Mouse (Mus musculus) midbrain, embryonic 16.5 days (tissue): ENCODE measurements around the gene Msh2. TPM values are rescaled to one million over a fixed set of nuclear protein-coding genes. Genes with fewer than 3 reads are reported as not detected.
"Not testable (repeated sequence)": the region's sequence is repeated elsewhere in the genome, so short reads cannot be mapped to it uniquely, and the experiment has no call there.

Experiments used
- ATAC-seq: fragments of 200-750 bp; cut with Nextera tagmentation; 2 replicates; pipeline ENCODE4 v1.8.0; 2017; ENCODE audit warnings: moderate TSS enrichment
- H3K27ac ChIP-seq: fragments of 300-500 bp; sonication (generic); 2 replicates; pipeline ENCODE4 v1.5.1; 2014; ENCODE audit warnings: mild to moderate bottlenecking, low read length, mixed read lengths
- H3K27me3 ChIP-seq: fragments of 300-500 bp; sonication (generic); 2 replicates; pipeline ENCODE4 v1.6.1; 2014; ENCODE audit warnings: low read depth, low read length, mixed read lengths; ENCODE audit not compliant: control insufficient read depth, insufficient read depth
- H3K36me3 ChIP-seq: fragments of 300-500 bp; sonication (generic); 2 replicates; pipeline ENCODE4 v1.6.1; 2014; ENCODE audit warnings: mild to moderate bottlenecking, low read length, moderate library complexity, mixed read lengths; ENCODE audit not compliant: control insufficient read depth, insufficient read depth
- H3K4me1 ChIP-seq: fragments of 300-500 bp; sonication (generic); 2 replicates; pipeline ENCODE4 v1.6.1; 2014; ENCODE audit warnings: mild to moderate bottlenecking, low read length, mixed read lengths; ENCODE audit not compliant: control insufficient read depth, insufficient read depth
- H3K4me2 ChIP-seq: fragments of 300-500 bp; sonication (generic); 2 replicates; pipeline ENCODE4 v1.6.1; 2014; ENCODE audit warnings: mild to moderate bottlenecking, low read length, mixed read lengths
- H3K4me3 ChIP-seq: fragments of 300-500 bp; sonication (generic); 2 replicates; pipeline ENCODE4 v1.5.1; 2014; ENCODE audit warnings: low read depth, mild to moderate bottlenecking, low read length, moderate library complexity, mixed read lengths
- H3K9ac ChIP-seq: fragments of 300-500 bp; sonication (generic); 2 replicates; pipeline ENCODE4 v1.6.1; 2014; ENCODE audit warnings: low read depth, low read length, mixed read lengths
- H3K9me3 ChIP-seq: fragments of 300-500 bp; sonication (generic); replicated peaks from 2 replicates; pipeline ENCODE4 v1.6.1; 2014; ENCODE audit warnings: mild to moderate bottlenecking, low read length, mixed read lengths; ENCODE audit not compliant: control insufficient read depth, poor library complexity, severe bottlenecking
- WGBS: fragments of 180-500 bp; shearing (Covaris S2); extraction: QIAGEN DNeasy Blood & Tissue Kit; methylation state at CpG from one replicate; pipeline ENCODE4 v1.1.7; 2014; 5-methylcytosine and 5-hydroxymethylcytosine counted together
- polyA plus RNA-seq: library from polyadenylated mRNA; unstranded; fragments of >200 nt; fragmentation: Nextera tagmentation; extraction: Ambion mirVana; gene quantifications from 2 replicates; pipeline ENCODE4 v1.2.1, GENCODE M21; 2015

Msh2 gene
- polyA plus RNA-seq, 1 experiment from 2014 or later: 64.5 TPM

DNA sequence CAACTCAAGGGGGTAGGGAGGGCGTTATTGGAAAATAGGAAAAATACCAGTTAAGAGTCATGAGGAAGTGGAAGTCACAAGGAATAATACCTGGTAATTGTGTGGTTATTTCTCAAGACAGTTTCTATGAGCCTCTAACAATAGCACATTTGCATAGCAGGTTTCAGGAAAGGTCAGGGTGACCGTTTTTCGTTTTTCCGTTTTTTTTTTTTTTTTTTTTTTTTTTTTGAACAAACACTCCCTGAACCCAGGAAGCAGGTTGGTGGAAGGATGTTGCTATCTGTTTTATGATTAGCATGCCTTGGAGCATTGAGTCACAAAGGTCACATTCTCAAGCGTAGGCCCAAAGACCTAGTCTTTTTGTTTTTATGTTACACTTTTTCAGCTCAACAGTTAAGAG lies 16.5 kb upstream of the Msh2 start:
- ATAC-seq, H3K9ac ChIP-seq, H3K9me3 ChIP-seq, H3K4me3 ChIP-seq, H3K36me3 ChIP-seq, H3K27me3 ChIP-seq, H3K27ac ChIP-seq, H3K4me1 ChIP-seq, H3K4me2 ChIP-seq: not testable (repeated sequence)
- WGBS: 87% methylated on average over 5 of the region's 5 CpGs

GRCm38 (mm10) chr17:87661958-87662573 lies 10.1 kb upstream of the Msh2 start:
- ATAC-seq: not testable (repeated sequence)

GRCm38 (mm10) chr17:87664238-87664637 lies 7.9 kb upstream of the Msh2 start:
- Histone ChIP-seq H3K4me3 (no peak overlapping the region), H3K27me3 (no peaks in the 10 kb centered on the region), H3K27ac (no peak overlapping the region), H3K9ac (no peak overlapping the region), H3K4me1 (no peaks in the 10 kb centered on the region), H3K4me2 (no peak overlapping the region), H3K36me3 (no peaks in the 10 kb centered on the region), H3K9me3 (no peaks in the 10 kb centered on the region)
- no peak for ATAC-seq

More at GRCm38 (mm10) chr17:87661958-87662573, 10.1 kb upstream of the Msh2 start:
- H3K4me3 ChIP-seq, H3K9ac ChIP-seq, H3K9me3 ChIP-seq, H3K4me1 ChIP-seq, H3K27me3 ChIP-seq, H3K27ac ChIP-seq, H3K36me3 ChIP-seq, H3K4me2 ChIP-seq: not testable (repeated sequence)
- 88% methylated on average over 9 of the region's 9 CpGs for WGBS

- H3K4me1 ChIP-seq: no peaks in the 10 kb centered on the region
- H3K36me3 ChIP-seq: no peaks in the 10 kb centered on the region
- no peaks in the 10 kb centered on the region for H3K27me3 ChIP-seq
- no peak overlapping the region for H3K9ac ChIP-seq
- 84% methylated on average over 10 of the region's 10 CpGs for WGBS
- no peak overlapping the region for H3K4me2 ChIP-seq
- no peak for ATAC-seq
- H3K27ac ChIP-seq: no peak overlapping the region
- no peak overlapping the region for H3K4me3 ChIP-seq
- H3K9me3 ChIP-seq: no peaks in the 10 kb centered on the region
Measured at GRCm38 (mm10) chr17:87665066-87665822, 6.9 kb upstream of the Msh2 start.

DNA sequence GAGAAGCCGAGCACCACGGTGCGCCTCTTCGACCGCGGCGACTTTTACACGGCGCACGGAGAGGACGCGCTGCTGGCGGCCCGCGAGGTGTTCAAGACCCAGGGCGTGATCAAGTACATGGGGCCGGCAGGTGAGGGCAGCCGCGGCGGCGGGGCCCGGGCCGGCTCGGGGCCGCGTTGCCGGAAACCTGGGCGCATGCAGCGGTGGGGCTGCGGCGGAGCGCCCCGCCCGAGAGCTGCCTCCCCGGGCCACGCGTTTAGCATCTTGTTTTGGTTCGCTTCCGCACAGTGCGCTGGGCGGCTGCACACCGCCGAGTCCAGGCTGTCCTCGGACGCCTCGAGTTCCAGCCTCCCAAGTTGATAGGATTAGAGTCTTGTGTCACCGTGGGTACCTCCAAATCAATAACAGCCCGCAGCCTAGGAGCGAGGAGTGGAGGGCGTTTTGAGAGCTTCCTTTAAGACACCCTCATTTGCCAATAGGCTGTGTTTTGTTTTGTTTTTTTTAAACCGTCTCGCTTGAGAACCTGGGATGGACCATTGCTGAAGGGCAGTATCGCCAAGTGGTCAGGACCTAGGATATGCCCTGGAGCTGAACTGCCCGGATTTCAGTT lies 652 bp downstream of the Msh2 start:
- H3K4me1 ChIP-seq: peaks cover 27% of the 10 kb centered on the region
- peak; percentile 72 for ATAC-seq
- peak overlapping the region; percentile 79 for H3K27ac ChIP-seq
- peak overlapping the region; percentile 81 for H3K4me2 ChIP-seq
- H3K9me3 ChIP-seq: no peaks in the 10 kb centered on the region
- under 1% methylated on average over 45 of the region's 54 CpGs for WGBS
- H3K4me3 ChIP-seq: peak overlapping the region; percentile 90
- H3K36me3 ChIP-seq: no peaks in the 10 kb centered on the region
- no peaks in the 10 kb centered on the region for H3K27me3 ChIP-seq
- H3K9ac ChIP-seq: peak overlapping the region; percentile 90

GRCm38 (mm10) chr17:87676916-87677474 lies 4.9 kb downstream of the Msh2 start:
- H3K27ac ChIP-seq, H3K4me3 ChIP-seq, H3K9me3 ChIP-seq, H3K9ac ChIP-seq, H3K4me2 ChIP-seq, ATAC-seq, H3K36me3 ChIP-seq, H3K27me3 ChIP-seq: not testable (repeated sequence)
- WGBS: 83% methylated on average over 1 of the region's 1 CpGs
- peaks cover 27% of the 10 kb centered on the region for H3K4me1 ChIP-seq

- Histone ChIP-seq H3K9ac (no peak overlapping the region), H3K4me2 (no peak overlapping the region), H3K4me1 (peaks cover 27% of the 10 kb centered on the region), H3K4me3 (no peak overlapping the region), H3K9me3 (no peaks in the 10 kb centered on the region), H3K36me3 (peaks cover 4% of the 10 kb centered on the region; the same call in 1 of the 2 replicates), H3K27me3 (no peaks in the 10 kb centered on the region), H3K27ac (no peak overlapping the region)
- ATAC-seq: no peak
- WGBS: 95% methylated on average over 8 of the region's 8 CpGs
Measured at GRCm38 (mm10) chr17:87677656-87678055, 5.5 kb downstream of the Msh2 start.

- Histone ChIP-seq H3K27ac (no peak overlapping the region), H3K4me3 (no peak overlapping the region), H3K9ac (no peak overlapping the region), H3K4me1 (no peaks in the 10 kb centered on the region), H3K36me3 (peaks cover 18% of the 10 kb centered on the region), H3K9me3 (no peaks in the 10 kb centered on the region), H3K4me2 (no peak overlapping the region), H3K27me3 (no peaks in the 10 kb centered on the region)
- ATAC-seq: no peak
- WGBS: 95% methylated on average over 8 of the region's 8 CpGs
Measured at GRCm38 (mm10) chr17:87689217-87689616, 17.1 kb downstream of the Msh2 start.

DNA sequence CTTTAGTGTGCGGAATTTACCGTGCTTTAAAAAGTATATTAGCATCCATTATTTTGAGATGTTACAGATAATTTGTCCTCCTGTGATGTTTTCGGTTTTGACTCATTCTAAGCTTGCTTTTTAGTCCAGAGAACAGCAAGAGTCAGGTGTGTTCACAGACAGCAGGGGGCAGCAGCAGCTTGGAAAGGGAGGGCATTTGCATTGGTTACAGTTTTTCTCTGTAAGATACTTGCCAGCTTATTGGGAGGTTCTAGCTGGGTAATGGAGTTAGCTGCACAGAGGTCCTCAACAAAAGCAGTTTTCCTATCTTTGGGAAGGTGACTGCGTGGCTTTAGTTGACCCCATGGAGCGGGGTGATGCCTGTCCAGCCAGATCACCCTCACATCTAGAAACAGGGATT lies 19.8 kb downstream of the Msh2 start:
- peak; percentile 64; the same call in 1 of the 2 replicates for ATAC-seq
- H3K4me3 ChIP-seq: no peak overlapping the region
- no peak overlapping the region for H3K9ac ChIP-seq
- H3K36me3 ChIP-seq: peaks cover 11% of the 10 kb centered on the region
- H3K9me3 ChIP-seq: no peaks in the 10 kb centered on the region
- no peak overlapping the region for H3K27ac ChIP-seq
- no peak overlapping the region for H3K4me2 ChIP-seq
- WGBS: 86% methylated on average over 5 of the region's 5 CpGs
- no peaks in the 10 kb centered on the region for H3K4me1 ChIP-seq
- no peaks in the 10 kb centered on the region for H3K27me3 ChIP-seq
